Mouse (Mus musculus) 3T3-L1 (cell line): ENCODE measurements at regions not wholly inside any gene's neighbourhood (a gene's known extent, or its start where the extent isn't known, plus 50 kb on each side); places are given as distances from the start of the nearest gene placed in this dataset.
A peak's percentile ranks its signal among the peaks of the same experiment; 100 is the strongest.
"Not testable (repeated sequence)": the region's sequence is repeated elsewhere in the genome, so short reads cannot be mapped to it uniquely, and the experiment has no call there.

ENCODE experiments used
- DNase-seq: peaks from one replicate; pipeline ENCODE4 v3.0.0-alpha.2; 2015; ENCODE audit warnings: low read depth, low spot score

DNA sequence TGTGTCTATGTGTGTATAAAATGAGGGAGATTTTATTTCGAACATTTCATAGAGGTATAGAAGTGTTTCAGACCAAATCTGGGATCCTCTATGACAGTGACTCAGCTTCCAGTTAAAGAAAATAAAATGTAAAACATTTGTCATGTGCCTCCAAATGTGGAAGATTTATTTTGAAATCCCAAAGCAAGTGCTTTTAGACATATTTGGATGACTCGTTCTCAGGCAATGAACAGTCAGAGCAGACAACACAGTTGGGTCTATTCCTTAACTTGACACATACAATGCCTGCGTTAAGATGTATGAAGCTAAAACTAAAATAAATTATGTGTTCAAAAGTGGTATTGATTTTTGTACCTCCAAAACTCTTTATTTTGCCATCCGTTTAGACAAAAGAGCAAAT is 830.4 kb upstream of the Grm7 start:
- no peak for DNase-seq

GRCm38 (mm10) chr6:109848313-109848712 is 797.1 kb upstream of the Grm7 start:
- peak; percentile 29 for DNase-seq

- DNase-seq, result no peak
These were observed 789.6 kb upstream of the Grm7 start for GRCm38 (mm10) chr6:109855806-109856205.

GRCm38 (mm10) chr6:109863411-109863810 is 782.0 kb upstream of the Grm7 start:
- no peak for DNase-seq

GRCm38 (mm10) chr6:109874187-109874586 is 771.2 kb upstream of the Grm7 start:
- no peak for DNase-seq

DNA sequence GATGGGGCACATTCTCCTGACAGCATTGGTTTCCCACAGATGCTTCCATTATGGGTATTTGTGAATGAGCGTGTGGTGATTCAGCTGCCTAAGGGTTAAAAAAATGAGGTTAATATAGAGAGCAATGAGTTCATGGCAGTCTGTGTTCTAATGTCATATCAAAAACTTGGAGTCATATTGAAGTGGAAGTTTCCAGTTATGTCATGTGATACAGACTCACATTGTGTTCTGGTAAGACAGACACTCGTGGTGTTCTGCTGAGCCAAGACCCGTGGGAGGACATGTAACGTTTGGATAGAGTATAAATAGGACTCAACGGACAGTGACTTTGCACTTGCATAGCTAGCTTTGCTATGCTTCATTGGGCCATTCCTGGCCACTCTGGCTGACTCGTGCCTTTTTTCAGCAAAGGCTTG is 770.7 kb upstream of the Grm7 start:
- peak; percentile 60 for DNase-seq

GRCm38 (mm10) chr6:109875548-109875947 is 769.8 kb upstream of the Grm7 start:
- DNase-seq, result not testable (repeated sequence)

DNA sequence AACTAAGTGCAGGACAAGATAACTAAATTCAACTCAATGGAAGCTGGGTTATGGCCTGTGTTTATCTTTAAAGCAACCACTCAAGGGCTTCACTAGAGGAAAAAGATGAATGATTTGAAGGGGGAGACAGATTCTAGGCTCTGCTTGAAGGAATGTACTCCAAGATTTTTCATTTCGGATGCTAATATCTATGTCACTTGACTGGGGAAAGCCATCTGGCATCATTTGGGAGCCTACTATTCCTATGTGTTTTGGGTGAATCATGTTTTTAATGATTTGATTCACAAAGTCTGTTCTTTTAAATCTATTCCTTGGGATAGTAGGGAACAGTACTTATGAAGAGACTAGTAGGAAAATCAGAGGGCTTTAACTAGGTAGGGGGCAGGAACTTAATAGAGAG is 766.2 kb upstream of the Grm7 start:
- DNase-seq, result no peak

DNA sequence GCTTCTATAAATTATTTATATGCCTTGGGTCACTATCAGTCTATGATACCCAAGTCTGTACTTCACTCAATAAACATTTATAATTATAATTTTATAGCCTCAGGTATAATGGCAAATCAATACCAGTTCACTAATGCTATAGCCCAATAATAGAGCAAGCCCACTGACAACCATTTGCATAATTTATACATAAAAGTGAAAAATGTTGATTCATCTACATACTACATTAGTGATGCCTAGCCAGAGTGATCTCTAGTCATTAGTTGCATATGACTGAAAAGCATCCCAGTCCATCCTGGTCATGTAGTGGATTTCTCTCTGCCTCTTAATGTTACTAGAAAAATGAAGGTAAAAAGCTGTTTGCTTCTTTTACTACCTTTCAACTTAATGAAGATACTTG is 721.6 kb upstream of the Grm7 start:
- no peak for DNase-seq

DNA sequence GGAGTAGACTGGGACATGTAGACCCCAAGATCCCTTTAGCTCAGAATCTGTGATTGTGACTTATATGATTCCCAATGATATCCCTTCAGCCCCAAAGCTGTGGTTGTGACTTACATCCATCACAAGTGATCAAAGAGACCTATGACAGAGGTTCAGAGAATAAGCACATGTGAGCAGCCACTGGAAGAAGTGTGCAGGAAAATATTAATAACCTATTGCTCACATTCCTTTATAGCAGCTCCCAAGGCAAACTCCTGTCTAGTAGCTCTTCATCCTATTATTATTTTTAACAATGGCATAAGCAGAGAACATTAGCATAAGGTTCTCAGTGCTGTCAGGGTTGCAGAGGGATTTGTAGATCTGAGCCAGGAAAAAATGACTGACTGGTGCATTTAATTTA is 696.9 kb upstream of the Grm7 start:
- no peak for DNase-seq

- DNase-seq, result no peak
These were observed 696.5 kb upstream of the Grm7 start for GRCm38 (mm10) chr6:109948928-109949327.

DNA sequence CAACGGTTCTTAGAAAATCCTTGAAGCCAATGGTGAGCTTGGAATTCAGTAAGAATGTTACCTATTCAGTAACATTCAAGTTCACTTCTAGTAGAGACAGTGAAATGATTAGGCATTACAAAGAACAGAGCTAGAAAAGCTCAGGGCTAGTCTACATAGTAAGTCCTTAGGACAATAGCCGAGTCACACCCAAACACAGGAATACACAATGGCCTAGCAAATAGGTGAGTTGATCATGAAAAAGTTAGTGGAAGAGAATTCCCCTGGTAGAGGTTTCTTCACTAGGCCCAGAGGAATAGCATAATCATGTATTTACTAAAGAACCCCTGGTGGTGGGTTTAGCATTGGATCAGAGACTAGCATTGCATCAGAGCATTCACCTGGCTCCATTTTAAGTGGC is 687.5 kb upstream of the Grm7 start:
- not testable (repeated sequence) for DNase-seq
